Mouse (Mus musculus): Measurements from ENCODE around the gene Tmed4. TPM values are rescaled to one million over a fixed set of nuclear protein-coding genes. Genes with fewer than 3 reads are reported as not detected.

Tmed4 gene
- polyA plus RNA-seq, 1 experiment from 2014 or later, result 118 TPM

Other genes starting within 250 kb of the Tmed4 start
- gene Camk2b, start 208.5 kb downstream of the Tmed4 start, polyA plus RNA-seq (2016; fragmentation: Nextera tagmentation; extraction: Ambion mirVana), result 0.75 and 1.6 TPM in 2 replicates
- 0.20 and 0.57 TPM in 2 replicates for gene A730071L15Rik, start 74.8 kb downstream of the Tmed4 start, polyA plus RNA-seq (2016; fragmentation: Nextera tagmentation; extraction: Ambion mirVana)
- 51.9 and 55.6 TPM in 2 replicates for gene Nudcd3, start 74.5 kb downstream of the Tmed4 start, polyA plus RNA-seq (2016; fragmentation: Nextera tagmentation; extraction: Ambion mirVana)
- 0.04 TPM in 1 of 2 replicates, not detected in the other for gene Npc1l1, start 44.7 kb downstream of the Tmed4 start, polyA plus RNA-seq (2016; fragmentation: Nextera tagmentation; extraction: Ambion mirVana)
- gene Ddx56, start 7.1 kb downstream of the Tmed4 start, polyA plus RNA-seq (2016; fragmentation: Nextera tagmentation; extraction: Ambion mirVana), result 128 and 143 TPM in 2 replicates
- gene Ogdh, start 16.8 kb upstream of the Tmed4 start, polyA plus RNA-seq (2016; fragmentation: Nextera tagmentation; extraction: Ambion mirVana), result 108 and 114 TPM in 2 replicates
- 13.1 and 13.6 TPM in 2 replicates for gene Zmiz2, start 114.2 kb upstream of the Tmed4 start, polyA plus RNA-seq (2016; fragmentation: Nextera tagmentation; extraction: Ambion mirVana)
- 6,156 and 6,219 TPM in 2 replicates for gene Ppia, start 140.6 kb upstream of the Tmed4 start, polyA plus RNA-seq (2016; fragmentation: Nextera tagmentation; extraction: Ambion mirVana)
- gene H2afv, start 169.6 kb upstream of the Tmed4 start, polyA plus RNA-seq (2016; fragmentation: Nextera tagmentation; extraction: Ambion mirVana), result 746 and 786 TPM in 2 replicates
- 17.5 and 17.7 TPM in 2 replicates for gene Purb, start 201.0 kb upstream of the Tmed4 start, polyA plus RNA-seq (2016; fragmentation: Nextera tagmentation; extraction: Ambion mirVana)
- 0.75 and 1.1 TPM in 2 replicates for gene Myo1g, start 246.1 kb upstream of the Tmed4 start, polyA plus RNA-seq (2016; fragmentation: Nextera tagmentation; extraction: Ambion mirVana)